Mouse (Mus musculus) cerebellum, adult 8-10 months (tissue): ENCODE measurements around the gene Gm17027.
"Not testable (repeated sequence)": the region's sequence is repeated elsewhere in the genome, so short reads cannot be mapped to it uniquely, and the experiment has no call there.

Experiments used
- DNase-seq: peaks from one replicate; pipeline ENCODE4 v3.0.0; 2022

Gene Gm17027

DNA sequence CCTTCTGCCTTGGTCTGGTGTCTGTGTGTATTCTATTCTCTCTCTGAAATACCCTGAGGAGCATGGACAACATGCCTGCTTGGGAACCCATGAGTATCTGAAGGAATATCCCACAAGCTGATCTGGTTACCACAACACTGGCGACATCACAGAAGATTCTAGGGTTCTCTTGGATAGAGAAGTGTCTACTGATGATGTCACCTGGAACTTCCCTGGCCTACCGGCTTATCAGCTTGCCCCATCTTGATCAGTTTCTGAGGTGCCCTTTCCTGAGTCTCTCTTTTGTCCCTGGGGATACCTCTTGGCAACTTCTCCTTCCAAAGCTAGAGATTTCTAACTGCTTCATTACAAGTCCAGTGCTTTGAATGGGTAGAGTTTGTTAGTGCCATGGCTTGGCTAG, at the start of gene Gm17027:
TSS of gene Gm17027 (minus strand) at position 101 of the 400 bp plus-strand sequence.
- DNase-seq = not testable (repeated sequence)

DNA sequence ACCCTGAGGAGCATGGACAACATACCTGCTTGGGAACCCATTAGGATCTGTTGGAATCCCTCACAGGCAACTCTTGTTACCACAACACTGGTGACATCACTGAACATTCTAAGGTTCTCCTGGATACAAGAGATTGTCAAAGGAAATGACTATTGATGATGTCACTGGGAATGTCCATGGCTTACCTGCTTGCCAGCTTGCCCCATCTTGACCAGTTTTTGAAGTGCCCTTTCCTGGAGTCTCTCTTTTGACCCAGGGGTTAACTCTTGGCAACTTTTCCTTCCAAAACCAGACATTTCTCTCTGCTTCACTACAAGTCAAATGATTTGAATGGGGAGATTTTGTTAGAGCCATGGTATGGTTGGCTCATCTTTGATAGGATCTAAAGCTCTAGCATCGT, 28.3 kb upstream of the Gm17027 start, which contains the start of gene Gm3573:
TSS of gene Gm3573 (minus strand) at position 101 of the 400 bp plus-strand sequence.
- DNase-seq = not testable (repeated sequence)

DNA sequence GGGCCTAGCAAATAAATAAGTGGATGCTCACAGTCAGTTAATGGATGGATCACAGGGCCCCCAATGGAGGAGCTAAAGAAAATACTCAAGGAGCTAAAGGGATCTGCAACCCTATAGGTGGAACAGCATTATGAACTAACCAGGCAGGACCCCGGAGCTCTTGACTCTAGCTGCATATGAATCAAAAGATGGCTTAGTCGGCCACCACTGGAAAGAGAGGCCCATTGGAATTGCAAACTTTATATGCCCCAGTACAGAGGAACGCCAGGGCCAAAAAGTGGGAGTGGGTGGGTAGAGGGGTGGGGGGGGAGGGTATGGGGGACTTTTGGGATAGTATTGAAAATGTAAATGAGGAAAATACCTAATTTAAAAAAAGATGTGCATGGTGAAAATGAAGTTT, 21.5 kb upstream of the Gm17027 start:
- not testable (repeated sequence) for DNase-seq

DNA sequence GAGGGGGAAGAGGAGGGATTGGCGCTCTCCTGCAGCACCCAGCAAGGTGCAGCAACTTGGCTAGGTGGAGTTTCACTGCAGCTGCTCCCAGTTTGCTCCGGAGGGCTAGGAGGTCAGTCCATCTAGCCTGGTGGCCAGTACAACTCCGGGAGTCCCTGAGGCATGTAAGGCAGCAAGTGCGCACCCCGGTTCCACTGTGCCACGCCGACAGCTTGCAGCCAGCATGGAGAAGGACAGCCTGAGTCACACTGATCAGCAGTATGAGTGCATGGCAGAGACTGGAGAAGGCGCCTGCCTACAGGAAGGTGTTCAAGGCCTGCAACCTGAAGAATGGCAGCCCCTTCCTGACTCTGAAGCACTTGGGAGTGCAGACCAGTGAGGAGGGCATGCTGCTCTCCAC, 27.9 kb downstream of the Gm17027 start:
- DNase-seq = not testable (repeated sequence)

DNA sequence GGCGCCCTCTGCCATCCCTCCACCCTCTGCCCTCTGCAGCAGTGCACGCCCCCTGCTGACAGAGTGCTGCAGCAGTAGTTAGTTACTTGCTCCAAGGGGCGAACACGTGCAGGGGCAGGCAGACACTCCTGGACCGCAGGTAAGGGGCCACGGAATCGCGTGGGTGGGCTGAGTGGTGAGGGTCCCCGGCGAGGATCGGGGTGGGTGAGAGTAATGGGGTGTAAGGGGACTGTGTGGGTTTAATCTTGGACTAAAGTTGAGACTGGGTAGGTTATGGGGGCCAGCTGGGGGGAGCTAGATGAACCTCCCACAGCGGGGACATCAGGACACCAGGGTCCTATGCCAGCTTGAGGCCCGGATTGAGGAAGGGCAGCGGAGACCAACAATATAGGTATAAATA, 28.6 kb downstream of the Gm17027 start:
- not testable (repeated sequence) for DNase-seq

DNA sequence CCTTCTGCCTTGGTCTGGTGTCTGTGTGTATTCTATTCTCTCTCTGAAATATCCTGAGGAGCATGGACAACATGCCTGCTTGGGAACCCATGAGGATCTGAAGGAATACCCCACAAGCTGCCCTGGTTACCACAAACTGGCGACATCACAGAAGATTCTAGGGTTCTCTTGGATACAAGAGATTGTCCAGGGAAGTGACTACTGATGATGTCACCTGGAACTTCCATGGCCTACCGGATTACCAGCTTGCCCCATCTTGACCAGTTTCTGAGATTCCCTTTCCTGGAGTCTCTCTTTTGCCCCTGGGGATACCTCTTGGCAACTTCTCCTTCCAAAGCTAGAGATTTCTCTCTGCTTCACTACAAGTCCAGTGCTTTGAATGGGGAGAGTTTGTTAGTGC, 45.2 kb downstream of the Gm17027 start, which contains the start of gene Gm7951:
TSS of gene Gm7951 (minus strand) at position 101 of the 400 bp plus-strand sequence.
- DNase-seq = not testable (repeated sequence)
